Mouse (Mus musculus): ENCODE measurements around the gene Rsf1.
A peak's percentile ranks its signal among the peaks of the same experiment; 100 is the strongest.

- TF ChIP-seq CTCF (IDR thresholded peaks at IDR 0.05; ENCODE audit: low read depth) (0 out of 2 replicates have a peak, but pooled peaks have one; percentile 21), EP300 (IDR thresholded peaks at IDR 0.05; ENCODE audit: low read depth) (peak; percentile 47; the same call in 1 of the 2 replicates)
Measured at GRCm38 (mm10) chr7:97741756-97742291, 162.1 kb downstream of the Rsf1 start.
